Mouse (Mus musculus) midbrain, embryonic 12.5 days (tissue): ENCODE measurements around the gene Sox14. TPM values are rescaled to one million over a fixed set of nuclear protein-coding genes. Genes with fewer than 3 reads are reported as not detected.

Experiments used
- ATAC-seq: fragments of 200-750 bp; cut with Nextera tagmentation; 2 replicates; pipeline ENCODE4 v1.8.0; 2017; ENCODE audit warnings: low read depth, moderate TSS enrichment, moderate library complexity; ENCODE audit not compliant: low FRiP score
- H3K27ac ChIP-seq: fragments of 300-500 bp; sonication (generic); replicated peaks from 2 replicates; pipeline ENCODE4 v1.5.1; 2016; ENCODE audit warnings: mild to moderate bottlenecking
- H3K27me3 ChIP-seq: fragments of 300-500 bp; sonication (generic); 2 replicates; pipeline ENCODE4 v1.6.1; 2016; ENCODE audit warnings: mild to moderate bottlenecking
- H3K36me3 ChIP-seq: fragments of 300-500 bp; sonication (generic); 2 replicates; pipeline ENCODE4 v1.6.1; 2016
- H3K4me1 ChIP-seq: fragments of 300-500 bp; sonication (generic); 2 replicates; pipeline ENCODE4 v1.6.1; 2016
- H3K4me2 ChIP-seq: fragments of 300-500 bp; sonication (generic); replicated peaks from 2 replicates; pipeline ENCODE4 v1.6.1; 2016; ENCODE audit warnings: mild to moderate bottlenecking, moderate library complexity
- H3K4me3 ChIP-seq: fragments of 300-500 bp; sonication (generic); 2 replicates; pipeline ENCODE4 v1.5.1; 2016; ENCODE audit warnings: mild to moderate bottlenecking
- H3K9ac ChIP-seq: fragments of 300-500 bp; sonication (generic); replicated peaks from 2 replicates; pipeline ENCODE4 v1.6.1; 2016; ENCODE audit warnings: mild to moderate bottlenecking, moderate library complexity
- H3K9me3 ChIP-seq: fragments of 300-500 bp; sonication (generic); 2 replicates; pipeline ENCODE4 v1.6.1; 2016; ENCODE audit warnings: mild to moderate bottlenecking
- WGBS: fragments of 180-500 bp; shearing (Covaris S2); methylation state at CpG from one replicate; pipeline ENCODE4 v1.1.7; 2016; 5-methylcytosine and 5-hydroxymethylcytosine counted together
- polyA plus RNA-seq: library from polyadenylated mRNA; unstranded; fragments of >200 nt; fragmentation: Nextera tagmentation; extraction: Ambion mirVana; gene quantifications from 2 replicates; pipeline ENCODE4 v1.2.1, GENCODE M21; 2016

Gene Sox14
- polyA plus RNA-seq, 1 experiment from 2014 or later, result 43.4 TPM

DNA sequence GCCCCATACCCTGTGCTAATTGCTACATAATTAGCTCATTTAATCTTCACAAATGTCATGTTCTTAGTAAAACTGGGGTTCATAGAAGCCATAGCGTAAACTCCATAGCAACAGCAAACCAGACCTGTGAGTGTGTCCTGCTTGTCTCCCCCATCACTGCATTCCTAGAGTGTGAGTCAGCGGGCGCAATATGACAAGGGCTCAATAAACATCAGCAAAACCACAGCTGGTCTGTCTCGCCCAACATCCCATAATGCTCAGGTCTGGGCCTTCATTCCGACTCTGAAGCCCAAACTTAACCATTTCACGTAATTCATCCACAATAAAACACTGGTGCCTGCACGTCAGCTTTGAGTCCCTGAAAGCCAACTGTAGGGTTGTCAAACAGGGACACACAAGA lies 37.1 kb downstream of the Sox14 start:
- no peak overlapping the region for H3K27ac ChIP-seq
- H3K36me3 ChIP-seq, result no peaks in the 10 kb centered on the region
- WGBS, result 81% methylated on average over 7 of the region's 7 CpGs
- no peak overlapping the region for H3K9ac ChIP-seq
- H3K27me3 ChIP-seq, result no peaks in the 10 kb centered on the region
- no peak overlapping the region for H3K4me2 ChIP-seq
- H3K4me1 ChIP-seq, result peaks cover 10% of the 10 kb centered on the region
- ATAC-seq, result no peak
- no peaks in the 10 kb centered on the region for H3K9me3 ChIP-seq
- H3K4me3 ChIP-seq, result no peak overlapping the region

DNA sequence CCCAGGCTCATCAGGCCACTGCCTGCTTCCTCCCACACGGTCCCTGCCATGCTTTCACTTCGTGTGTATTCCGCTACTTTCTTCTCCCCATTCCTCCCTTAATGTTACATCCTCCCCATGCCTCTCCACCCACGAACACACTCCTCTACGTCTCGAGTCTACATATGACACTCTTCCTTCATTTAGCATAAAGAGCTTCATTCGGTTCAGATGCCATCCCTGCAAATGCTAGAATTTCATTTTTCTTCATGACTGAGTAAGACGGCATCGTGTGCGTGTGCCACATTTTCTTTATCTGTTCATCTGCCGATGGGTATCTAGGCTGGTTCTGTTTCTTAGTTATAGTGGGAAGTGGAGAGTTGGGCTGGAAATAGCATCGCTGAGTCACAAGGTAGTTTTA lies 39.3 kb downstream of the Sox14 start:
- no peak for ATAC-seq
- Histone ChIP-seq H3K27me3 (no peaks in the 10 kb centered on the region), H3K9ac (no peak overlapping the region), H3K4me1 (peaks cover 10% of the 10 kb centered on the region), H3K36me3 (no peaks in the 10 kb centered on the region), H3K4me3 (no peak overlapping the region), H3K27ac (no peak overlapping the region), H3K9me3 (no peaks in the 10 kb centered on the region), H3K4me2 (no peak overlapping the region)
- WGBS, result 94% methylated on average over 12 of the region's 12 CpGs

GRCm38 (mm10) chr9:99835624-99836430 lies 40.1 kb downstream of the Sox14 start:
- Histone ChIP-seq H3K4me2 (no peak overlapping the region), H3K4me3 (no peak overlapping the region), H3K36me3 (no peaks in the 10 kb centered on the region), H3K9me3 (no peaks in the 10 kb centered on the region), H3K27ac (no peak overlapping the region), H3K4me1 (peaks cover 10% of the 10 kb centered on the region), H3K9ac (no peak overlapping the region), H3K27me3 (no peaks in the 10 kb centered on the region)
- 53% methylated on average over 11 of the region's 11 CpGs for WGBS
- ATAC-seq, result peak; percentile 47; the same call in 1 of the 2 replicates

Other genes starting within 250 kb of the Sox14 start
- 19.0 and 21.2 TPM in 2 replicates for gene Dzip1l, start 246.7 kb downstream of the Sox14 start, polyA plus RNA-seq
- not detected in 2 replicates for gene Cldn18, start 158.9 kb downstream of the Sox14 start, polyA plus RNA-seq